Mouse (Mus musculus): Measurements from ENCODE around the gene Stap2. TPM values are rescaled to one million over a fixed set of nuclear protein-coding genes. Genes with fewer than 3 reads are reported as not detected.

The Stap2 gene
- 10 to 100 TPM; 17.8 to 18.8 TPM for total RNA-seq (2021)

DNA sequence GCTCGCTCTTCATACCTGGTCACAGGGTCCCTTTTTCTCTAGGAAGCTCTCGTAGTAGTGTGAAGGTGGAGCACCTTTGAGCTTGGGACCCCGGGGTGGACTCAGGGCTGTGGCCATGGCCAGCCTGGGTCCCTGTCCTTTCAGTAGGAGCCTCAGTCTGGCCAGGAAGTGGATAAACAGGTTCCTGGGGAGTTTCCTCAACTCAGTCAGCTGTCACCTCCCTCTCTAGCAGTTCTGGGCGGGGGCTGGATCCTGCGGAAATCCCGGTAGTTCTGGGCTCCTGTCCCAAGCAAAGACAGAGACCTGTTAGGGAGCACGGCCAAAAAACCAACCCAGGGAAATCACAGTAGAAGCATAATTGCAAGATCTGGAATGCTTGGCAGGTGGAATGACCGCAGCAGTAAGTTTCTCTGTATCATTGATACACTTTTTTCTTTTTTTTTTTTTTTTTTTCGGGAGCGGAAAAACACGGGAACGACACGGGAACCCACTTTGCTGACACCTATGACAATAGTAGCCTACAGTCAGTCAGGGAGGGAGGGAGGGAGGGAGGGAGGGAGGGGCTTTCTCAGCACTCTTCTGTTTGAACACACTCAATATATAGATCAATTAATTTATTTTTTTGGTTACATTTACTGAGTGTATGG, at the start of gene Stap2, which contains the start of gene Mpnd:
Stap2 (minus strand) TSS at position 170 of the 647 bp plus-strand sequence.
Mpnd (plus strand) TSS at position 297 of the 647 bp plus-strand sequence.
- DNase-seq, result peak; percentile 62 to 63
- intact Hi-C loops (cut with DNase I), result no loop called here

DNA sequence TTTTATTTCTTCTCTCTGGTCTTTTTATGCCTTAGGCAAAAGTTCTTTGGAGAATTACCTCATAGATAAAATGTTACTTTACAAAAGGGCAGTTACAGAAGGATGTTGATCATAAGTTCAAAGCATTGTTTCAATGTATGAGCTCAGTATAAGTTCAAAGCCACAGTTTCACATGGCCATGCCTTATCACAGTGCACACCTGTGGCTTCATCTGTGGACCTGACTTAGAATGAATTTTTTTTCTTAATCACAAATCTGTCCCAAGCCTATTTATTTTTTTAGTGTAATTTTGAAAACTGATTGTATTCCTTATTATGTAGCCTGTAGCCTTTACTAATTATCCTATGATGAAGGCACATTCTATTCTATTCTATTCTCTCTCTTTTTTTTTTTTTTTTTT, 49.6 kb upstream of the Stap2 start:
- intact Hi-C loops (cut with DNase I), result no loop called here
- DNase-seq, result no peak

DNA sequence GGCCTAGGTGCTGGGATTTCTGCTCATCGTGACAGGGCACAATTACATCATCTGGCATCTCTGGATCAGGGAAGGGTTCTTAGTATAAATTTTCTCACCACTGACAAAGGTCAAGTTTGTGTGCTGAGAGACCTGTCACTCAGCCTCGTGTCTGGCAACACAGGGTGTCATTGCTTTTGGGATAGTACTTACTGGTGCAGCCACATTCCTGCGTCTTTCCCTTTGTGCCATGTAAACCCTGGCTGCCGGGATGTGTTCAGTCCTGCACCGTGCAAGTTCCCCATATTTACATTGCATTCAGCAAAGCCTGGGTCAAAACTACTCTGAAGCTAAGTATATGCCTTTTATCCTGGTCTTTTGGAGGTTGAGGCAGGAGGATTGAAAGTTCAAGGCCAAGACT, 46.0 kb upstream of the Stap2 start:
- intact Hi-C loops (cut with DNase I), result no loop called here

DNA sequence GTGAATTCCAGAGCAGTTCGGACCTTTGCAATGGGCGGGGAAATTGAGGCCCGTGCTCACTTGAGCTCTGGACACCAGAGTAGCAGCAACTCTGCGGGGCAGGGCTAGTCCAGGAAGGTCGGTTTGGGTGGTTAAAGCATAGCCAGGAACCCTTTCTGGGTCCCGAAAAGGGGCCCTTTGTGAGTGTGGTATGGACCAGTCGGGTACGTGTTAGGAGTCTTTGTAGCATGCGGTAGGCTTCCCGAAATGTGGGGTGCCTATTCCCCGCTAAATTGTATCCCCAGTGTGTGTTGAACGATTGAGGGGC, 35.4 kb upstream of the Stap2 start:
- DNase-seq, result no peak
- intact Hi-C loops (cut with DNase I), result loop anchor here (2.0 kb wide), 1 partner anchor 34 kb away; the partner anchor contains the start of gene Ubxn6

More for the DNA sequence above, 46.0 kb upstream of the Stap2 start:
- DNase-seq, result no peak

DNA sequence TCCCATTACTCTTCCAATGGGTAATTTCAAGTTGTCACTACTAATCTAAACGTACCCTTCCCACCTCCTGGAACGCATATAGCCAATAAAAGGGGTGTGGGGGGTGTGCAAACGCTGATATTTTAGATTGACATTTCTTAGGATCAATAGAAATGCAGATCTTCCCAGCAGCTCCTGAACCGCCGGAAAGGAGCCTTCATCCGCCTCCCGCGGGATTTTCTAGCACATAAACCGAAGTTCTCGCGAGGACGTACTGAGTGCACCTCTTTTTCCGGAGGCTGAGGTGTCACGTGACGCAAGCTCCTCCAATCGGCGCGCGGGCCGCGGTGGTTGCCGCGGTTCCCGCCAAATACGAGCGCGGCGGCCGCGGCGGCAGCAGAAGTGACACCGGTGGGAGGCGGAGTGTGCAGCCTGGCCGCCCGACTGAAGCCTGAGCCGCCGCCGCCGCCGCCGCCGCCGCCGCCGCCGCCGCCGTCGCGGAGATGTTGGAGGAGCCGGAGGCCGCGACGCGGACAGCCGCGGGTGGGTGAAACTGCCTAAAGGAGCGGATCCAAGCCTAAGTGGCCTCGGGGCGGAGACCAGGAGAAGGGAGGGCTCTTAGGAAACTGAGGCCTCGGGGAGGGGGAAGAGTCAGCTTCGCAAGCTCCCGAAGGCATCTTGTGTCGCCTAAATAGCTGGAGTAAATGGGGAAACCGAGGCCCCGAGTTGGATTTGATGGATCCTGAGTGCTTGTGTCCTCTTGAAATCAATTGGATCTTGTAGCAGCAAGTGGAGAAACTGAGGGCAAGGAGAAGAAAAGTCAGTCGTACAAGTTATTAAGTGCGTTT, 34.9 kb upstream of the Stap2 start, which contains the start of gene Chaf1a:
Chaf1a (plus strand) TSS at position 410 of the 827 bp plus-strand sequence.
- intact Hi-C loops (cut with DNase I), result loop anchor here (2.0 kb wide), 1 partner anchor 35 kb away; the partner anchor contains the start of gene Ubxn6
- DNase-seq, result peak; percentile 98 to 99

DNA sequence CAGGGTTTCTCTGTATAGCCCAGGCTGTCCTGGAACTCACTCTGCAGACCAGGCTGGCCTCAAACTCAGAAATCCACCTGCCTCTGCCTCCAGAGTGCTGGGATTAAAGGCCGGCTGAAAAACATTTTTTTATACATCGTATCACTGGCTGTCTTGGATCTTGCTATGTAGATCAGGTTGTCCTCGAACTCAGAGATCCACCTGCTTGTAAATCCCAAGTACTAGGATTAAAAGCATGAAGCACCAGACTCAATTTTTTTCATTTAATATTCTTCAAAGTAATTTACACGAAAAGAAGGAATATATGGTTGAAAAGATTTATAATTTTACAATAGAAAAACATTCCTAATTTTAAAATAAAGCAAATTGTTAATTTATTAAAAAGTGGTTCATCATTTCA, 34.0 kb upstream of the Stap2 start:
- no peak for DNase-seq
- intact Hi-C loops (cut with DNase I), result no loop called here

DNA sequence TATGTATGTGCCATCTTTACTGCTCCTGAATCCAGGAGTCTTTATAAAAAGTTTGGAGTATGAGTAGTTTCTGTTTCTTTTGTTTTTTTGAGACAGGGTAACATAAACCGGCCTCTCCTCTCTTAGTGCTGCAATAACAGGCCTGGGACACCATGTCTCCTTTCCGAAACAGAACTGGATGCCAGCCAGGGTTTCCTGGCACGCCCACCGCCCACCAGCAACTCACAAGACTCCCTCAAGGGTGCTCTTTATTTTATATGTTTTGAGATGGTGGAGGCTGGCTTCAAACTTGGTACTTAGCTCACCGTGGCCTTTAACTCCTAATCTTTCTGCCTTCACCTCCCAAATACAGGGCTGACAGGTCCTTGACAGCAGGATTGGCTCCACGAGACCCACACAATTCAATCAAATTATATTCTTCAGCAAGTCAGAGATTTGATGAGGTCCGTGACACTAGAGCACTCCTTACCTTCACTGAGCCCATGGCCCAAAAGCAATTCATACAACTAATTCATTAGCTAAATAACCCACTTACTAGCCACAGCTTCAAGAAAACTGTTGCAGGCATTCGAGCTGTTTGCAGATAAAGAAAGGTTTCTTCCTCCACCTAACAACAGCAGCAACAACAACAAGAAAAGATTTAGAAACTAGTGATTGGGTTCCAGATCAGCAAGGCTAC, 33.3 kb upstream of the Stap2 start:
- no peak for DNase-seq
- intact Hi-C loops (cut with DNase I), result no loop called here

DNA sequence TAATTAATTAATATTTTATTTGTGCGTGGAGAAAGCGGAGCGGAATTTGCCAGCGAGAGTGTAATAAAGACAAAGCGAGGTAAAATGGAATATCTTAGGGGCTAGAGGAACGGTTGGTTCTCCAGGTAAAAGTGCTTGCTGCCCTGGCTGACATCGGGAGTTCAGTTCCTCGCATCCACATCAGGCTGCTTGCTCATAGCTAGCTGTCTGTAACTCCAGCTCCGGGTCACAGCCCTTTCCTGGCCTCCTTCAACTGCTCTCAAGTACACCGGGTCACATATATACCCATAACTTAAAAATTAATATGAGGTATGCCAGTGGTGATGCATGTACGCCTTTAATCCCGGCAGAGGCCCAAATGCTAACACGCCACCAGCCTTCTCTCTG, 31.5 kb upstream of the Stap2 start:
- intact Hi-C loops (cut with DNase I), result no loop called here
- DNase-seq, result no peak

DNA sequence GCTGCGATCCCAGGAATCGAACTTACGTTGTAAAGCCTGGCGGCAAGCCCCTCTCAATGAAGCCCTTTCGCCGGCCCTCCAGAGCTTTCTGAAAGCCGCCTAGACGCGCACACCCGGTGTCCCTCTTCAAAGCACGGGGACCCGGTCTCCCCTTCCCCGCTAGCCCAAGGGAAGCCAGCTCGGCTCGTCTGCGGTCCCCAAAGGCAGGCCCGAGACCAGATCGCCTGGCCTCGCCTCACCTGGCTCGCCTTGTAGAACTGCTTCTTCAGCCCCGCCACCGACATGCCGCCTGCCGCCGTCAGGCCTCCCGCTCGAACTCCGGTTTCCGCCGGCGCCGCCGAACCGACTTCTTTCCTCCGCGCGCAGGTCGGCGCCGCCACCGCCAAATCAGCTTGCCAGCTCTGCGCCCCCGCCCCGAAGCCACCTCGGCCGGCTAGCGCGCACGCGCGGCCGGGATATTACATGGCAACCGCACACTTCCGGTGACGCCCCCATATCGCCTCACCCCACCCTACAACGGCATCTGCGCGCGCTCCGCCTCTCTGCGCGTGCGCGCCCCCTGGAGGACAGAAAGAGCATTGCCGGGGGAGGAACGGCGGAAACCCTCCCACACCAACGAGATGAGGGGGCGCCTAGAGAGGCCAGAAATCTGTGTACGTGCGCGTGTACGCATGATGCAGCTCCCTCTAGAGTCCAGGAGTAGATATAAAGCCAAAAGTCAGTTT, 31.0 kb upstream of the Stap2 start, which contains the start of gene Sh3gl1:
Sh3gl1 (minus strand) TSS at position 460 of the 725 bp plus-strand sequence.
- intact Hi-C loops (cut with DNase I), result no loop called here
- DNase-seq, result peak; percentile 99 to 100

DNA sequence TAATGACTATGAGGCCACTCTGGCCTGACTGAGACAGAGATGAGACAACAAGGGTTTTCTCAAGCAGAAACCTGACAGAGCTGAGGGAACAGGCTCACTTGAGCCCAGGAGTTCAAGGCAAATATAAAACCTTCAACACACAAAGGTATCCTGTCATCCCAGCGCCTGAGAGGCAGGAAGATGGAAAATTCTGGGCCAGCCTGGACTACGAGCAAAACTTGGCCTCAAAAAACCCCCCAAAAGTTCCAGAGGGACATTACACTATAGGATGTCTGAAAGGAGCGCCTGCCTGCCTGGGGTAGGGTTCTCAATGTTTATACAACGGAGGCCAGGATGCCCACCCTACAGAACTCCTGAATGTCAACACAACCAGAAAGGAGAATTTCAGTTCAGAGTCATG, 29.8 kb upstream of the Stap2 start:
- no peak for DNase-seq
- intact Hi-C loops (cut with DNase I), result no loop called here

DNA sequence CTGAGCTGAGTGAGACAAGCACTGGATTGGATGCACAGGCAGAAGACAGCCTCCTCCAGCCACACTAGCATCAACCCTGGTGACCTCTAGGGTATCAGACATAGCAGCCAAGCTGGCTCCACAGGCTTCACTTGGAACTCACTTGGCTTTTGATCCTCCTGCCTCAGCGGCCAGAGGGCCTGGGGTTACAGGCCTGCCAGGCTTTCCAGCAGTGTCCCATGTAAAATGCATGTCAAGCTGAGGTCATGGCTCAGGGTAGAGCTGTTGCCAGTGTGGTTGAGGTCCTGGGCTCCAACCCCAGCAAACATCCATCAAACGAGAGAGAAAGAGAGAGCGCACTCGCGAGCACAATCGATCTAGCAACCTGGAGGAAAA, 29.3 kb upstream of the Stap2 start:
- intact Hi-C loops (cut with DNase I), result no loop called here
- no peak for DNase-seq

DNA sequence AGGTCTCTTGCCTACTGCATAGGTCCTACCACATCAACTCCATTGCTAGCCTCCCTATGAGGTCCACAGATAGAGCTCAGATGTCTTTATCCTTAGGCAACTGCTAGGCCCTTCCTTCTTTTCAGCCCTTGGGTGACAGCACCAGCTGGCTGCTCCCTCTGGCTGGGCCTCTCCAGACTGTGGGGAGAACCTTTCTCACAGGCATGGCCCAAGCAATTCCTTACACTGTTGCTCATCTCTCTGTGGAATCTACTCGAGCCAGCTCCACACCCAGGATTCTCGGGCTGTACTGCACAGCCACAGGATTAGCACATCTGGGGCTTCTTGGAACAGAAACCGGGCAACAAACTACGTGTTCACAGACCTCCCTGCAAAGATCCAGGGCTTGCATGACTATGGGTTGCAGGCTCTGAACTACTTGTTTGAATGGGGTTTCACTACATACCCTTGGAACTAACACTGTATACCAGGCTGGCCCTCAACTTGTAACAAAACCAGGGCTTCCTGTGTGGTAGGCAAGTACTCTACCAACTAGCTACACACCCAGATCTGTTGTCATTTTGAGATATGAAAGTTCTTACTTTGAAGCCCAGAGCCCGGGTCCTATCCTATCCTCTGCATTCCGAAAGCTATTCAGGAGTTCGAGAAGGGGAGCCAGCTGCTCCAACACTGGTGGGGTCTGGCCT, 28.8 kb upstream of the Stap2 start:
- intact Hi-C loops (cut with DNase I), result no loop called here
- DNase-seq, result peak in 1 of 2 experiments; percentile 59

DNA sequence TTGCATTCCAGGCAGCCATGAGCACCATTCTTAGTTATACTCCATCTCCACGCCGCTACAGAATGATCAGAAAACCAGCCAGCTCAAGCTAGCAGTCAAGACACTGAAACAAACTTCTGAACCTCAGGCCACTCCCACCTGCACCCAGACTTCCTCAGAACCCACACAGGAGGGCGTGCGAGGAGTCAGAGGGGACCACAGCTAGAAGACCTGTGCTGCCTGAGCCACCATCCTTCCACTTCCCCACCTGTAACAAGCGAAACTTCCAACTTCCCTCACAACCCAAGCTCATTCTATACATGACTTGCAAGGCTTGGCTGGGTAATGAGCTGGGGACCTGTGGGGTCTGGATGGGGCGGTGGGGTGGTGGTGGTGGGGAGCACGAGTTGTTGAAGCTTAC, 27.4 kb upstream of the Stap2 start:
- intact Hi-C loops (cut with DNase I), result no loop called here
- DNase-seq, result no peak

DNA sequence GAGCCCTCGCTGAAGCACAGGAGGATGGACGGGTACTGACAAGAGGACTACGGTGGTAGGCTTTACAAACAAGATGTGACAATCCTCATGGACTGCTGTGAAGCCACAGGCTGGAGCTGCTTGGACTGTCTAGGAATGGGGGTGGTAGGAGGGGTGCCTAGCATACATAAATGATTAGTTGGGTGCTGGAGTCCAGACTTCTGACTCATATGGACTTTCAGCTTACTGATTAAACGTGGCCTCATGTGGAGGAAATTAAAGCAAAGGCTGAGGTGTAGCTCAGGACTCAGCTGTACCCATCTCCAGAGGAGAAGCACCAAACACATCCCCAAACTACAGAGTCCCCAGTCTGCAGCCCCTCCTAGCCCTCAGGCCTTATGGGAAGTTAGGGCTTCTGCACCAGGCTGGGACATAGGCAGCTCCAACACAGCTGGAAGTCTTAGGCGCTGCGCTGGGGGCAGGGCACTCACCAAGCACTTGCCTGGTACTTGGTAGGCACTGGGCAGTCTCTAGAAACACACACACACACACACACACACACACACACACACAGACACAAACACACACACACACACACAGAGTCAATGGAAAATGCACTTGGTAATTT, 26.8 kb upstream of the Stap2 start:
- no peak for DNase-seq
- intact Hi-C loops (cut with DNase I), result no loop called here

DNA sequence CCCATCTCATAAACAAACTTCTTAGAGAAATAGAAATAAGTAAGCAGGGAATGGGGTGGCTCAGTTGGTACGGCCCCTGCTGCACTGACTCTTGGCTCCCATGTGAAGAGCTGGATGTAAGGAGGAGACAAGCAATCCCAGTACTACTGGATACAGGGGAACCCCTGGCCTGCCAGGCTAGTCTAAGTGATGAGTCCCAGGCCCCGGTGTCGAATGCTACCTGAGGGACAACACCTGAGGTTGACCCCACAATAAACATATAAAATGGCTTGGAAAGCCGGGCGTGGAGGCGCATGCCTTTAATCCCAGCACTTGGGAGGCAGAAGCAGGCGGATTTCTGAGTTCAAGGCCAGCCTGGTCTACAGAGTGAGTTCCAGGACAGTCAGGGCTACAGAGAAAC, 26.0 kb upstream of the Stap2 start:
- no peak for DNase-seq
- intact Hi-C loops (cut with DNase I), result no loop called here

DNA sequence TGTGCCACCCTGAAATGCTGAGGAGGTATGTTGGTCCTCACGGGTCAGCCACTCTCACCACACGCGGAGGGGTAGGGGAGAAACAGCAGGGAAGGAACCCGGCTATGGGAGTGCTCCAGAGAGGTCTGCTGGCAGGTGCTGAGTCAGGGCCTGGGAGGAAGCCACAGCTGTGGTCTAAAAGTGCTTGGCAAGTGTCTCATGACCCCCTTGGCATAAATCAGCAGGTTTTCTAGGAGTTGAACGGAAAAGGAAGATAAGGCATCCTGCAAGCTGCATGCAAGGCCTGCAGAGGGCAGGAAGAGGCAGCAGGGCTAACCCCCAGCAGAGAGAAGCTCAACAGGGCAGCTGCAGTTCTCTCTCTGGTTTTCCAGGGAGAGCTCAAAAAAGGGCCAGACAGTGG, 25.5 kb upstream of the Stap2 start:
- peak in 1 of 2 experiments; percentile 54 for DNase-seq
- intact Hi-C loops (cut with DNase I), result no loop called here

DNA sequence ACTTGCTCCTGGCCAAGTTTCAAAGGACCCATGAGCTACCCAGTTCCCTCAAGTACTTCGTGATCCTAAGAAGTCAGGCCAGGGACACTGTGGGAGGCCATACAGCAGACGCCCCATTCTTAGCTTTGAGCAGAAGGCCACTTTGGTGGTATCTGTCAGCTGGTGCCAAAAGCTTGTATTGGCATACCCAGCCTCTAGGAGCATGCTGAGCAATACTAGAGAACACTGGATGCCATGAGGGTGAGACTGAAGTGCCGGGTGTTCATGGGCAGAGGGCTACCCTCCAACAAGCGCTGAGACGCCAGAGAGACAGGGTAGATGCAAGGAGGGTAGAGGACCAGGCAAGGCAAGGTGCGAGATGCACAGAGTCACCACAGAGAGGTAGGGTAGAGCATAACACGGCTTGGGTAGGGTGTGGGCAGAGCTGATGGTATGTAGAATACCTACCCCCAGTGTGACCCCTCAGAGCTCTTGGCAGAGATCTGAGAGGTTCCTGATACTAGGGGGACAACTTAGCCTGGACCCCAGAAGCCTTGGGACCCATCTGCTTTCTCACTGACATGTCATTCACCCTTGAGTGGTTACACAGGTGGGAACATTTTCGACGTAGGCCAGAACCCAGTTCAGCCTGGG, 25.0 kb upstream of the Stap2 start:
- DNase-seq, result no peak
- intact Hi-C loops (cut with DNase I), result no loop called here

DNA sequence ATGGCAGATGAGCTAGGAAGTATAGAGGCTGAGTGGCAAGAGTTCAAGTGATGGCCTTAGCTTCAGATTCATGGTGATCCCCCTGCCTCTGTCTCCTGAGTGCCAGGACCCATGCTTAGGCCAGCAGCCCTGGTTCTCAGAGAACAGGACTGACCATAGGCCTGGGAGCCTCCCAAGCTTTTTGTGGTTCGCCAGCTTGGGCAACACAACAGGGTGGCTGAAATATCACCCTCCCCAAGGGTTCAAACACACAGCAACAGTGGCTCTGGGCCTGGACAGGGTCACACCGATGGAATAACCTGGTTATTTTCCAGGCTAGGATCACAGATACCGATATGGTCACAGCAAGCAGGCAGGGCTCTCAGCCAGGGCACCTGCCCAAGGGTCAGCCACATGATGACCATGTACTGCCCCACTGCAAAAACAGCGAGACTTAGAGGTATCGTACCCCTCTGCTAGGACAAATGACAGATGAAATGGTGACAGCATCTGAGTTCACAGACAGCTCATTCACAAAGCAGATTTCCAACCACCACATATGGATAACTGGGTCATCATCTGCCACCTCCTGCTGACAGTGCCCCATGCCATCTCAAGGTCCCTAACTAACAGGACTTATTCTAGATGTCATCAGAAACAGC, 22.5 kb upstream of the Stap2 start:
- DNase-seq, result no peak

DNA sequence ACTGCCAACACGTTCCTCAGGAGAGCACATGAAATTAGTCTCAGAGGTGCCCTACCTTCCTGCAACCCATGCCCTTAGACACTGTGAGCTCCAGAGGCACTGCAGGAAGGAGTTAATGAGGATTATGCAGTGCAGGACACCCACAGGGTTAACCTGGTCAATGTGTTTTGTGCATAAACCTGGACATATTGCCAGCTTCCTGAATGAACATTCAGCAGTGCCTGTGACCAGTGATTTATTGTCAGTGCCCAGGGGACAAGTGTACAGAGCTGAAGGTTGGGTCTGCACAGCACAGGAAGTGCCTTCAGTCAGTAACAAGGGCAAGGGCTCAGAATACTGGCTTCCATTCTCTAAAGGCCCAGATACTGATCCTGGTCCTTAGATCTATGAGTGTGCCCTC, 21.5 kb upstream of the Stap2 start:
- DNase-seq, result no peak
- intact Hi-C loops (cut with DNase I), result no loop called here

More for the DNA sequence above, 22.5 kb upstream of the Stap2 start:
- intact Hi-C loops (cut with DNase I), result no loop called here
